Mouse (Mus musculus) fat pad, adult 2 months (tissue): ENCODE measurements at regions not wholly inside any gene's neighbourhood (a gene's known extent, or its start where the extent isn't known, plus 50 kb on each side); places are given as distances from the start of the nearest gene placed in this dataset.

Source experiments
- DNase-seq: peaks from one replicate; pipeline ENCODE4 v3.0.0-alpha.2; 2011; ENCODE audit warnings: low read depth, low spot score; ENCODE audit errors: extremely low read depth

GRCm38 (mm10) chr12:25790956-25791355, 624.1 kb downstream of the Rnf144a start:
- peak; percentile 99 for DNase-seq

DNA sequence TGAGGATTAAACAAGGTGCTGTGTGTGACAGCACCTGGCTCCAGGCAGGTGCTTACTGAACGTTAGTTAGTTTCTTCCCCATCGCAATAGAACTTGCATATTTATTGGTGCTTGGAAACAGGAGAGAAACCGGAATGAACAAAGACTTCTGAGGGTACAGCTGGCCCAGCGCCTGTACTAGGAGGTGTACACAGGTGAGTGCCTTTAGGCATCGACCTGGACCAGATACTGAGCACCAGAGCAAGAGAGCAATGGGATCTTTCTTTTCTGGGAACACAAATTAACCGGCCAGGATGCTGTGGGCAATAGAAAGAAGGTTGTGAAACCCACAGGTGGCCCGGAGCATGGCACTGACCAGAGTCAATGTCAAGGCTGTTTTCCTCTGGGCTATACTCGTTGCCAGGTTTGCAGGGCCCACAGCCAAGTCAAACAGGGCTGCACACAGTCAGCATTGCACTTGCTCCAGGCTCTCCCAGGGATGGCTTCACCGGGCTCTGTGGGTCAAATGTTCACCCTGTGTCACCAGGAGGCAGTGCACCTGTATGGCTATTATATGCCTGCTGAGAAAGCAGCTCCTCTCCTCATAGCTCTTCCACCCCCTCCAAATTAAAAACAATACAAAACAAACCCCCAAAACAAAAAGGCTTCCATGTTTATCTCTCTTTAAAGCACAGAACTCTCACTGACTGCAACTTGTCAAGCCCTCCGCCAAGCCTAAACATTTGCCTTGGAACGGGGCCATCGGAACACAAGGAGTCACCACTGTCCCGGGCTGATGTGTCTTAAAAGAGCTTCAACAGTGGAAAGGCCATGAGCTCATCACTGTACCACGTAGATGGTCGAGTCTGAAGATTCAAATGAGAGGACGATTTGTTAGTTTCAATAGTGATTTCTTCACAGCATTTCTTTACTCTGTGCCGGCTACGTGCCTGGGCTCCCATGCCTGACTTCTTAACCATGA, 629.1 kb downstream of the Rnf144a start:
- peak; percentile 95 for DNase-seq

- DNase-seq, result no peak
These were observed 630.7 kb downstream of the Rnf144a start for GRCm38 (mm10) chr12:25784401-25784800.

- DNase-seq, result no peak
These were observed 631.9 kb downstream of the Rnf144a start for GRCm38 (mm10) chr12:25782972-25783717.

GRCm38 (mm10) chr12:25771856-25772255, 643.2 kb downstream of the Rnf144a start:
- no peak for DNase-seq

DNA sequence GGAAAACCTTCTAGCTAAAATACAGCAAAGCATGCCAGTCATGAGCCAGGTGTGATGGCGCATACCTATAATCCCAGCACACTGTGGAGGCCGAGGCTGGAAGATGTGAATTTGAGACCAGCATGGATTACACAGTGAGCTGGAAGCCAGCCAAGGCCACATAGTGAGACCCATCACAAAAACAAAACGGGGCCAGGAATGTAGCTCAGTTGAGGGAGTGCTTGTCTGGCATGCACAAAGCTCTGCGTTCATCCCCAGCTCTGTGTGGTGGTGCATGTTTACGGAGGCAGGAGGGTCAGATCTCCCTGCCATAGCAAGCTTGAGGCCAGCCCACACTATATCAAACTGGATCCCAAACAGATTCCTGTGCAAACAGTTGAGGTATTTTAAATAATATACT, 646.4 kb downstream of the Rnf144a start:
- no peak for DNase-seq

DNA sequence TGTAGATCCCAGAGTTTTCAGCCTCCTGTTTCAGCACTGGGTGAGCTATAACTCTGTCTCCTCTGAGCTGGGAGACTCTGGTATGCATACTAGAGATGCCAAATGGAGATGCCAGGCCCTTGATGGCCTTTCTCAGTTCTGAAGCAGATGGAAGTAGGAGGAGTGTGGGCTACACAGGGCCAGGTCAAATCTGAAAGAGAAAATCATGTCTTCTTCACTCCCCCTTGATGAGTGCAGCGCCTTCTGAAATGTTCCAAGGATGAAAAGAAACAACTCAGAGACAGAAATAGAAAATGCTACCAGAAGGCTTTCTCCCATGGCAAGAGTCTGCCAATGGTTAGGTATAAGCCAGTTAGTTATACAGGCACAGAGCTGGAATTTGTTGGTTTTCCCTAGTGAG, 652.0 kb downstream of the Rnf144a start:
- DNase-seq, result no peak

GRCm38 (mm10) chr12:25757014-25757413, 658.0 kb downstream of the Rnf144a start:
- no peak for DNase-seq

GRCm38 (mm10) chr12:25733801-25734200, 636.9 kb upstream of the Id2 start:
- DNase-seq, result no peak

DNA sequence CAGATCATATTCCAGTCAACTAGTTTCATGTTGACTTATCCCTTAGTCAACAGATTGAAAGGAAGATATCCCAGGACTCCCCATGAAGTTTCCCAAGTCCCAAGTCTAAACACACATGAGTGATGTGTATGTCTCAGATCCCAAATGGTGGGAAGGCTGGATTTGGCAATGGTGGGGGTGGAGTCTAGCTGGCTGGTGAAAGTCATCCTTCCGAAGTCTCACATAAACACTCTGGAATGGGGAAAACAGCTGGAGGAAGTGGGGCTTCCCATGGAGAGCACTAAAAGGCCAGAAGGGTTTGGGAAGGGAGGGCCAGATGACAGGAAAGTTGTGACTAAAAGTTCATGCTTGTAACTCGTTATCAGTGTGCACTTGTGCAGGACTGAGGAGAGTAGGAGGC, 628.8 kb upstream of the Id2 start:
- no peak for DNase-seq

DNA sequence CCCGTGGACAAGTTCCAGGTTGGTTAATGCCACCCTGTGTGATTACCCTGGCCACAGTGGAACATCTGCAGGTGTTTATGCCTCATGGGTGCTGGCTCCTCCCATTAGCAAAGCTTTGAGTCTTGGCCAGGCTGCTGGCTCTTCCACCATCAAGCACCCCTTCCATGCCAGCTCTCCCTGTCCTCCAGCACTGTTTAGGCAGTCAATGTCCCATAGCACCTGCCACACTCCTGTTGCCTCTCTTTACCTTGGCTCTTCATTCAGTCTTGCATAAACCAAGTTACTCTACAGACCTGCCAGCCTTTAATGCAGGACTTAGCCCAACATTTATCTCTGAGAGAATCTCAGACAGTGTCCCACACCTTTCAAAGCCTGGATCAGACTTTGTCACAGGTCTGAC, 614.2 kb upstream of the Id2 start:
- peak; percentile 95 for DNase-seq

GRCm38 (mm10) chr12:25703023-25703400, 606.1 kb upstream of the Id2 start:
- no peak for DNase-seq

- no peak for DNase-seq
These were observed 605.5 kb upstream of the Id2 start for GRCm38 (mm10) chr12:25702176-25703022.

DNA sequence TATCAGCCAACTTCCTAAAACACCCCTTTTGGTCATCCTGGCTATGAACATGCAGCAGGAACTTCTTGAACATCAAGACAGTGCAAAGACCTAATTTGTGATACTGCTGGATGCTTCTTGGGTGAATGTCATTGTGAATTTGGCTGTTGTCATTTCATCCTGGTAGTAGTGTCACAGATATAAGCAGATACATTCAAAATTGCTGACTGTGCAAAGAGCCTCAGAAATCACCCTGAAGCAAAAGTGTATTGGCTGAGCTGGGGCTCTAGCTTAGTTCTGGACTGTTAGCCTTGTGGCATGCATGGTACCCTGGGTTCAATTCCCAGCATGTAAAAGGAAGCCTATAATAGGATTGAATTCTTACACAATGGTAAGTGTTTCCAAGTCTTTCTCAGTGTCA, 590.1 kb upstream of the Id2 start:
- DNase-seq, result no peak

- no peak for DNase-seq
These were observed 579.7 kb upstream of the Id2 start for GRCm38 (mm10) chr12:25676631-25677030.

DNA sequence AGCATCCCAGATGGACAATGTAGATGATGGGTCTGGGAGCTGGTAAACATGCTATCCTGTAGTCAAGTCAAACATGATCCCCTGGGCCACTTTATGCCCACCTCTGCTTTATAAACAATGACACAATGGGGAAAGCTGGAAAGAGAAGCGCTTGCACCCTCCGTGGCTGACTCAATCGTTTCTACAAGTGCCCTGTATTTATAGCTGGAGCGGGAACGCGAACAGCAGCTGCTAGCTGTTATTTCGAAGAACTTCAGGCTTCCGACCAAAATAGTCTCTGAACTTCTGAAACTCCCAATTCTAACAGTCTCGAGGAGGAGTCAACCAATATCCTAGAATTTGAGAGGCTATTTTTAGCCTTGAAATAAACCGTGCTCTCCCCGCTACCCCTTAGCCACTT, 571.4 kb upstream of the Id2 start:
- no peak for DNase-seq

DNA sequence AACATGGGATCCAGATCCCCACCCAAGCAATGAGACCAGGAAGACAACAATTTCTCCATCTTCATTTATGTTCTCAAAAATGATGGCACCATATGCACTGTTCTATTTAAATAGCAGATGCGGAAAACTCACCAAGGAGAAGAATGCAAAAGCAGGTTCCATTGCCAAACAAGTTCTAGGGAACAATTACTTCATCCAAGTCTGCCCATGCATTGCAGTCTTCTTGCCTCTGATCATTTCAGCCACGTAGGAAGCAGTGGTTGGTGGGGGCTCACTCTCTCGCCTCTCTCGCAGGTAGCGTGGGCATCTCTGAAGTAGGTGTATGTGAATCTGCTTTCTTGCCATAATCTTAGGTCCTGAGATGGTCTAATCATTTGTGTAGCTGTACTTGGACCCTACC, 557.5 kb upstream of the Id2 start:
- no peak for DNase-seq

DNA sequence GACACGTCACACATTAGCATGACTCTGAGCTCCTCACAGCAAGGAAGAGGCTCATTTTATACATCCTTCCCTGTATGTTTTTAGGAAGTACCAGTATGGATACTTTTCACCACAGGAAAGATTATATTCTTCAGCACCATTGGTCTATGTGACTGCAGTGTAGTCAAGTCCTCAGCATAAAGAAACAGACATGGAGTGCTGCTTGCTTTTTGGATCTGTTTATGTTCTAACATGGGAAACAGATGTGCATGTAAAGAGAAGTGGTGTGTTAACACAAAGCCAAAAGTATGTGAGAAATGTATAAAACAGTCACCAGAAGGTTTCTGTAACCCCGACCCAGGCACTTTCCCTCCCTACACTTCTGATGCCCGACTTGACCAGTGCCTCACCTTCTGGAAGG, 553.3 kb upstream of the Id2 start:
- DNase-seq, result no peak

- no peak for DNase-seq
These were observed 531.1 kb upstream of the Id2 start for GRCm38 (mm10) chr12:25628081-25628480.

GRCm38 (mm10) chr12:25625858-25626257, 528.9 kb upstream of the Id2 start:
- no peak for DNase-seq

DNA sequence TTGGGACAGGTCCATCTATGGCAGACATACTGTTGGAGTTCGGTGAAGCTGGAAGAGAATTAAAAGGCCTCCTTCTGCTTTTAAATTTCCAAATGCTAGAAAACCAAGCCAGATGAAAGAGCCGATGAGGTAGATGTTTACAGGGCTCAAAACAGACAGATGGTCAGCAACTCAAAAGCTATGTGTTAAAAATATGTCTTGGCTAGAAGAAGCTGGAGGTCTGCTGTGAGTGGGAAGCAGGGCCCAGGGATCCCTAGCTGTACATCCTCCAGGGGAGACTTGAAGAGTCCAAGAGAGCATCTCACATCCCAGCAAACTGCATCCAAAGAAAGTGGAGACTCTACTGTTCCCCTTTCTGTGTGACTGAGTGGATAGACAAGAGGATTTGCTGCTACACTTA, 526.5 kb upstream of the Id2 start:
- no peak for DNase-seq
